Mouse (Mus musculus) right cerebral cortex, adult 18-20 months (tissue): ENCODE measurements around the gene Lypd5.
"Not testable (repeated sequence)": the region's sequence is repeated elsewhere in the genome, so short reads cannot be mapped to it uniquely, and the experiment has no call there.

Experiments
- DNase-seq: peaks from one replicate; pipeline ENCODE4 v3.0.0; 2022; ENCODE audit warnings: mixed read lengths

The Lypd5 gene

DNA sequence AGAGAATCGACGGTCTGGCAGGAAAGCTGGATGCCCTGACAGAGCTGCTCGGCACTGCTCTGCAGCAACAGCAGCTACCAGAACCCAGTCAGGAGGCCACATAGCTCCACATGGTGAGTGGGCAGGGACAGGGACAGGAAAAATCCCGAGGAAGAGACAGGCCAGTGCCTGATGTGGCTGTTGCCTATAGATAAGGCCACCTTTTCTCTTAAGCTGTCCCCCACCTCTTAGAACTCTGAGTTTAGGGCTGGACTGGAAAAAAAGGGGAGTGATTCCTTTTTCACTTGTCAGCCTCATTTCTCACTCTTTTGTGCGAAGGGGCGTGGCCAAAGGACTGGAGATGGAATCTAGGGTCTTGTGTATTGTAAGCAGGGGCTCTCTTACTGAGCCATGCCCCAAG is 35.1 kb downstream of the Lypd5 start:
- DNase-seq, result no peak

DNA sequence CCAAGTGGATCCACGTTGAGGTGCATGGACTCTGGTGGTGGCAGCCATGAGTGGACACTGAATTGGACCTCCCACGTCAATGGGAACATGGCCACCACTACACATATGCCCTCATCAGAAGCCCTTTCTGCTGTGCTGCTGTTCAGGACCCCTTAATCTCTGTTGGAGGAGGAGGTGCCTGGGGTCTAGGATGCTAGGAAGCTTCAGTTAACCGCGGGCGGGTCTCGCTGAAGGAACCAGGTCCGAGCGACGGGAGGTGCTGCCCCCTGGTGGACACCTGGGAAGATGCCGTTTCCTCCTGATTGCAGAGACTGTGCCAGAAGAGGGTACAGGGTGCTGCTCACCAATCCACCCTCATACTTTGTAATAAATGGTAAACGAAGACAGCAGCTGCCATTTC is 35.8 kb downstream of the Lypd5 start:
- peak; percentile 63 for DNase-seq

DNA sequence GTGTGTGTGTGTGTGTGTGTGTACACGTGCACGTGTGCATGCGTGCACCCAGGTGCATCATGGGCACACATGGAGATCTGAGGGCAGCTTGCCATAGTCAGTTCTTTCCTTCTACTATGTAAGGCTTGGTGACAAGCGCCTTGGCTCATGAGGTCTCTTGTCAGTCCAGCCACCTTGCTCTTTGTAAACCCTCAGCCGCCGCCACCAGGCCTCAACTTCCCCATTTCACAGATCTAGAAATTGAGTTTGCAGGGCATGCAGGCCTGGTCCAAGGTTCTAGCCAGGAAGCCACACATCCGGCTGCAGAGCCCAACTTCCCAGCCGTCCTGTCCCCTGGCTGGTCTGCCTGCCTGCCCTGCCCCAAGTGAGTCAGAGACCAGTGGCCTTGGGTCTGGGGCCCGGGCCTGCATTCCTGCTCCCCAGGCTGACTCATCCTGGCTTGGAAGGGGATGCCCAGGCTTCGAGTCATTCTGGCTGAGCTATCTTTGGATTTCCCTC is 38.1 kb downstream of the Lypd5 start:
- DNase-seq, result no peak

DNA sequence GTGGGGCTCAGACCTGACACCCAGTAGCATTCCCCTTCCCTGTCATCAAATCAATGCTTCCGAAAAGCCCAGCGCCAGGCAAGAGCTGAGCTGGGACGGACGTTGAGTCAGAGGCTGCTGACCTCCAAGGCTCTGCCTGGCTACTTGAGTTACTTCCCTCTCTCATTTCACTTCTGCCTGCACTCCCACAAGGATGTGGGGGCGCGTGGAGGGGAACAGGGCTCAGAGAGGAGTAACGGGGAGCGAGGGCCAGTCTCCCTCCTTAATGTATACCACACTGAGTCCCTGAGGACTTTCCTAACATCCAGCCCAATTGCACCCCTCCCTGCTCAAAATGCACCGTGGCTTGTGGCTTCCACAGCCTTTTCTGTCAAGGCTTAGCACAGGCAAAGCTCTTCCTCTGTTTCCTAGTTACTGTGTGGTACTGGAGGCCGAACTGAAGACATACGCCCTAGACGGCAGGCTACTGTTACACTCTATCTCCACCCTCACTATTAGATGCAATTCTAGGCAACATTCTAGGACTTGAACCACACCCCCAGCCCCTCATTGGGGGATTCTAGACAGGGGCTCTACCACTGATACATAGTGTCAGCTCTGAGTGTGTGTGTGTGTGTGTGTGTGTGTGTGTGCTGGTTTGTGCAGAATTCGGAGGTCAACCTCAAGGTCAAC is 40.7 kb downstream of the Lypd5 start:
- no peak for DNase-seq

DNA sequence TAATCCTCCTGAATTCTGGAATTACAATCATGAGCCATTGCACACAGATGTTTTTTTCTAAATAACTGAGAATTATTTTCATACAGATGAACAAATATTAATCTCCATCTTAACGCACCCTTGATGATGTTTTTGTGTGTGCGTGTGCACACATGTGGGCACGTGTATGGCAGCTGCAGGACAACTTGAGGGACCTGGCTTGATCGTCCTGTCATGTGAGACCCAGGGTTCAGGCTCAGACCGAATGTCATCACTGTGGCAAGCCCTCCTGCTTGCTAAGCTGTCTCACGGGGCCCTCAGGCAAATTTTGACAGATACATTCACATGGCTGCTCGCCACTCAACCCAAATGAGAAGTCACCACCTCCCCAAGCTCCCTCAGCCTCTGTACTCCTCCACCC is 41.5 kb downstream of the Lypd5 start:
- no peak for DNase-seq

DNA sequence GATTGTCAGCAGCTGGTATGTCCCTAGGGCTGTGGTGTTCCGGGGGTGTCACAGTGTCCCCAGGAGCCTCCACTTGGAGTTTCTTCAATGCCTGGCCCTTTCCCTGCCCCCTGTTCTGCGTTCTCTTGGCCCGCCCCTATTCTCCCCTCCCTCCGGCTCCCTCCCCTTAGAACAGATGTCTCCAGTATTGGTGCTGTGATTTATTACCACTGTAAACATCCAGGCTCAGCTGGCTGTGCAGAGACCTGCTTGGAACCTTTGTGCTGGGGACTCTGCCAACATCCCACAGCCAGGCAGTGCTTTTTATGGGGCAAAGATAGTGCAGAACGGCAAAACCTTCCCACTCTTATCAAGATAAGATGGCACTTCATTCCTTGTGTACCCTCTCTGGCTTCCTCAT is 42.1 kb downstream of the Lypd5 start:
- no peak for DNase-seq

DNA sequence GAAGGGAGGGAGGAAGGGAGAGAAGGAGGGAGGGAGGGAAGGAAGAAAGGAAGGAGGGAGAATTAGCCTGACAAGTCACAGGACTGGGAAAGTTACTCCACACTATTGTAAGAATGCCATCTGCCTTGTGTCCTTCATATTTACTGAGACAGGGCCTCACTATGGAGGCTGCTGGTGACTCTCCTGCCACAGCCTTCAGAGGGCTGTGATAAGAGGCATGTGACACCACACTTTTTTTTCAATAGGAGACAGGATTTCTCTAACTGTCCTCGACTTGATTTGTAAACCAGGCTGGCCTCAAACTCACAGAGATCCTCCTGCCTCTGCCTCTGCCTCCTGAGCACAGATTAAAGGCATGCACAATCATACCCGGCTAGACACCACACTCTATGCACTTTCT is 42.7 kb downstream of the Lypd5 start:
- no peak for DNase-seq

DNA sequence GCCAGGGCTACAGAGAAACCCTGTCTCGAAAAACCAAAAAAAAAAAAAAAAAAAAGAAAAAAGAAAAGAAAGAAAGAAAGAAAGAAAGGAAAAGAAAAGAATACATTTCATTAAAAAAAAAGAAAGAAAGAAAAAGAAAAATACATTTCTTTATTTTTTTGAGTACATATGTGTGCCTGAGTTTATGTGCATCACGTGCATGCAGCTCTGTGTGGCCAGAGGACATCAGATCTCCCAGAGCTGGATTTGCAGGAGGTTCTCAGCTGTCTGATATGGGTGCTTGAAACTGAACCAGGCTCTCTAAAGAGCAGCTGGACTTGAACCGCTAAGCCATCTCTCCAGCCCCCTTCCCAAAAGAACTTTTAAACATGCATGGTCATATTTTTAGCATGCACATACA is 45.1 kb downstream of the Lypd5 start:
- DNase-seq, result no peak

DNA sequence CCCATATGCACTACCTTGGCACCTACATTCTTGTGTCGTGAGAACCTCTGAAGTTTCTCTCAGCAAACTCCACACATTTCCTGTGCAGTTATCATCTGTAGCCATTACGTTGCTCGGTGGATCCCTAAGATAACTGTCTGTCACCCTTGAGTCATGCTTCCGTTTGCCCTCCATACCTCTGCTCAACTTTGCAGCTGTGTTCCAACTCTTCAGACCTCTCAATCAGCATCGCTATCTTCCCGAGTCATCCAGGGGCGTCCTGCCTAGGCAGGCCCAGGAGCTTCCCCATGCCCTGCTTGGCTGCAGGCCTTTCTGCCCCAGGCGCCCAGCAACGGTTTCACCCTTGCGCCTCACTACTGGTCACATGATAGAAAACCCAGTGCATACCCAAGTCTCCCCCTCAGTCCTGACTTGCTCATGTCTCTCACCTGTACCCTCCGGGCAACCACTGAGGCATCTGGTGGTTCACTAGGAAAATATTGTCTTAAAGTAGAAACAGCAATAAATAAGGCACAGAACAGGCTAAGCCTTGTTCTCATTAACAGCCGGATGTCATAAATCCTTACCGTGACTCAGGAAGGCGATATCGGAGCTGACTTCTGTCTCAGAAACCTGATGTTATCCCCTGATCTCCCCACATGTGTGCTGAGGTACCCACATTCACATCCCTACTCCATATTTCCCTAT is 45.6 kb downstream of the Lypd5 start:
- no peak for DNase-seq

DNA sequence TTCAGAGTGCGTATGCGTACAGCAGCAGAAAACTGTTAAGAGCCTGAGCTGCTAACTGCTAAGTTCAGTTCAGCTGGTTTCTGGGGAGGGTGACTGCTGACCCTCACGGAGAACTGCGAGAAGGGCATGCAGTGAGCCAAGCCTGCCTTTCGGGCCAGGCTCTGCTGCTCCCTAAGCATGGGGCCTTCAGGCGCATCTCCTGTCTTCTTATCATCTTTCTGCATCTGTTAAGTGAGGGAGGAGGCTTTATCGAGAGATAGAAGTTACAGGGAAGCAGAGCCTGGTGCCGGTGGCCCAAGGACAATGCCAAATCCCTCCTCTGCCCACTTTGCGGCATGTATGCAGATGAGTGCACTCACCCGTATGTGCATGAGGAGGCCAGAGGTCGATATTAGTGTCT is 47.8 kb downstream of the Lypd5 start:
- DNase-seq, result no peak

DNA sequence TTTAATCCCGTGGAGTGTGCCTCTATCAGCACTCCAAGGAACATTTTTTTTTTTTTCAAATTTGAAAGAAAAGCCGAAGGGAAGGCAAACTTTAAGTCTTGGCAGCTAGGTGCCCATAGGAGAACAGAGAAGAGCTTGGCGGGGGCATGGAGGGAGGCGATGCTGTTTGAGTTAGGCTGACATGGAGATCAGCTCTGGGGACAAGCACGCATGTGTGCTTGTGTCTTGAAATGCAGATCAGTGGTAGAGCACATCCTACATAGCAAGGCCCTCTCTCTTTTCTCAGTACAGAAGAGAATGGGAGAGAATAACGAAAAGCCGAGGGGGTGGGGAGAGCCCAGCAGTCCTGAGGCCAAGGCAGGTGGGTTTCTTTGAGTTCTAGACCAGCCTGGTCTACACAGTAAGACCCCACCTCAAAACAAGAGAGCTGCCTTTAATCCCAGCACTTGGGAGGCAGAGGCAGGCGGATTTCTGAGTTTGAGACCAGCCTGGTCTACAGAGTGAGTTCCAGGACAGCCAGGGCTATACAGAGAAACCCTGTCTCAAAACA is 49.4 kb downstream of the Lypd5 start:
- DNase-seq, result no peak

DNA sequence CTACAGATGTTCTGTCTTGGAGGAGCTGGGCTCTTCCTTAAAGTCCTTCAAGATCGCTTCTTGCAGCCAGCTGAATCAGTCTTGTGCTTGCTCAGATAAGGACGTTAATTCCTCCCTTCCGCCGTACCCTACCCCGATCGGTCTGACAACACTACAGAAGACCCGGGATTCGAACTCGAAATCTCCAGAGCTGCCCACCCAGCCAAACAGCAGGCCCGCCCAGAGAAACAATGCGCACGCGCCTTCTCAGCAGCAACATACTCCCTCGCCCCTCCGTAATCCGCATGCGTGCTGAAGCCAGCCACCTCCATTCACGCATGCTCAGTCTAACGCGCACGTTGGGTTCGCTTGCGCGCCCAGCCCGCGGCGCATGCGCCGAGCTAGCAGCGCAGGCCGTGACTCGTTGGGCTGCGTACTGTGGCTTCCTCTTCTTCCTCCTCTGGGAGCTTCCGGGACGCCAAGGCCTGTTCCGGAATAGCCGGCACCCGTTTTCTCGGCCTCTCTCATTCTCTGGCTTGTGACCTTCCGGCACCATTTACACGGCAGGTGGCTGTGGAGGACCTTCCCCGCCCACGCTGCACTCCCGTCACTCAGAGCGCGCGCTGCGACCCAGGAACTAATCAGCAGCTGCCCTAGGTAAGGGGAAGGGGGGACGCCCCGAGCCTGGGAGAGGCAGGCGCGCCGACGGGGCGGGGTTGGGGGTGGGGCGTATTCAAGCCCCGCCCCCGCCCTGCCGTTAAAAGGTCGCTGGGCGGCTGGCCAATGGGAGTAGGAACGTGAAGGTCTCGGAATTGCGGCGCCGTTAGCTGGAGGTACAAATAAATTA is 50.5 kb downstream of the Lypd5 start, which contains the start of gene Smg9:
TSS of gene Smg9 (plus strand) at position 364 of the 826 bp plus-strand sequence.
- DNase-seq, result peak; percentile 98

DNA sequence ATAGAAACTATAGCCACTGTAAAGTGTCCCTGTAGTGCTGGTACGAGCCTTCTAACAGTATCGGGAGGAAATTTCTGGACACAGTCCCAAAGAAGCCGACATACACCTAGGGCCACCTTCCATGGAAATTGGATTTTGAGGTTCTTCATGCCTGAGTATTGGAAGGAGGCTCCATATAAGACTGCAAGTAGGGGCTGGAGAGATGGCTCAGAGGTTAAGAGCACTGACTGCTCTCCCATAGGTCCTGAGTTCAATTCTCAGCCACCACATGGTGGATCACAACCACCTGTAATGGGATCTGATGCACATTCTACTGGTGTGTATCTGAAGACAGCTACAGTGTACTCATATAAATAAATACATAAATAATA is 51.1 kb downstream of the Lypd5 start:
- DNase-seq, result no peak

DNA sequence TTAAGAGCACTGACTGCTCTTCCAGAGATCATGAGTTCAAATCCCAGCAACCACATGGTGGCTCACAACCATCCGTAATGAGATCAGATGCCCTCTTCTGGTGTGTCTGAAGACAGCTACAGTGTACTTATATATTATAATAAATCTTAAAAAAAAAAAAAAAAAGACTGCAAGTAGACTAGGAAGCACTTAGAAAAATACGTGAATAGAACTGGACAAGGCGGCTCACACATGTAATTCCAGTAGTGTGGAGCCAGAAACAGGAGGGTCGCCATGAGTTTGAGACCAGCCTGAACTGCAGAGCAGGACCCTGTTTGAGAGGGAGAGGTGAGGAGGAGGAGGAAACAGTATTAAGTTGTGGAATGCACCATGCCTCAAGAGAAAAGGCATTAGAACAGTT is 51.5 kb downstream of the Lypd5 start:
- DNase-seq, result not testable (repeated sequence)

DNA sequence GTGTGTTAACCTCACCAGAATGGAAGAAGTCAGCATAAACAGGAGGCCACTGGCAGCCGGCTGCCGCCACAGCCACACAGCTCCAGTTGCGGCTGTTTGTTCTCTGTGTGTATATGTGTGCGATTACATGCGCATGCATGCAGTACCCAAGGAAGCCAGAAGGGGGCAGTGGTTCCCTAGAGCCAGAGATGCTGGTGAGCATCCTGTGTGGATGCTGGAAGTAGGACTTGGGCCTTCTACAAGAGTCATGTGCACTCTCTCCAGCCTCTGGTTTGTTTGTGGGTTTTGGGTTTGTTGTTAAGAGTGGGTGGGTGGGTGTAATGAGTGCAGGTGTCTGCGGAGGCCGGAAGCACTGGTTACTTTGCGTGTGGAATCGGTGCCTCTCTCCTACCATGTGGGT is 53.9 kb downstream of the Lypd5 start:
- DNase-seq, result no peak
